Mouse (Mus musculus) lung, postnatal 0 days (tissue): ENCODE measurements around the gene Rpn2.

Source experiments
- CTCF ChIP-seq: IDR thresholded peaks from 2 replicates; pipeline ENCODE4 v1.5.1; 2016; ENCODE audit warnings: antibody characterized with exemption, mild to moderate bottlenecking
- EP300 ChIP-seq: IDR thresholded peaks from 2 replicates; pipeline ENCODE4 v1.6.1; 2016; ENCODE audit warnings: antibody characterized with exemption, mild to moderate bottlenecking, control low read depth

DNA sequence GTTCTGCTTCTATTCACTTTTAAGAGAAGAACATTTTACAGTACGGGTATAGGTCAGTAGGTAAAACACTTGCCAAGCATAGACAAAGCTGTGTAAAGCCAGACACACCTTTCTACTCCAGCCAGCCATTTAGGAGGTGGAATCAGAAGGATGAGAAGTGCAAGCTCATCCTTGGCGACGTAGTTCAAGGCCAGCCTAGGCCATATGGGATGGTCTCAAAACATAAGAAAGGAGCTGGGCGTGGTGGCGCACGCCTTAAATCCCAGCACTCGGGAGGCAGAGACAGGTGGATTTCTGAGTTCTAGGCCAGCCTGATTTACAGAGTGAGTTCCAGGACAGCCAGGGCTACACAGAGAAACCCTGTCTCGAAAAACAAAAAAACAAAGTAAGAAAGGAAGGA lies 30.8 kb downstream of the Rpn2 start:
- TF ChIP-seq CTCF (no peak), EP300 (no peak)
